Mouse (Mus musculus): ENCODE measurements around the gene Dennd1a. TPM values are rescaled to one million over a fixed set of nuclear protein-coding genes. Genes with fewer than 3 reads are reported as not detected.
A peak's percentile ranks its signal among the peaks of the same experiment; 100 is the strongest.

The Dennd1a gene
- polyA plus RNA-seq, 1 experiment from 2014 or later: 12.2 TPM

- no peak overlapping the region for H3K4me2 ChIP-seq (replicated peaks; ENCODE audit: low read depth, low read length)
- no peak overlapping the region for H3K4me3 ChIP-seq (ENCODE audit: low read depth, low read length)
- H3K9ac ChIP-seq (replicated peaks; ENCODE audit: low read depth, low read length): no peak overlapping the region
- no peaks in the 10 kb centered on the region for H3K27me3 ChIP-seq (ENCODE audit: control insufficient read depth, insufficient read depth, low read length)
- WGBS: 66% methylated on average over 2 of the region's 2 CpGs
- no peaks in the 10 kb centered on the region for H3K36me3 ChIP-seq (ENCODE audit: control insufficient read depth, insufficient read depth, low read length)
- no peaks in the 10 kb centered on the region for H3K4me1 ChIP-seq (ENCODE audit: control insufficient read depth, insufficient read depth, low read length)
- H3K27ac ChIP-seq (ENCODE audit: low read length): no peak overlapping the region
- no peaks in the 10 kb centered on the region for H3K9me3 ChIP-seq (ENCODE audit: control insufficient read depth, low read depth, low read length)
- ATAC-seq (ENCODE audit: insufficient number of reproducible peaks, insufficient read depth, low FRiP score, low read depth): no peak
Measured at GRCm38 (mm10) chr2:37823826-37824225, 463.4 kb downstream of the Dennd1a start.

DNA sequence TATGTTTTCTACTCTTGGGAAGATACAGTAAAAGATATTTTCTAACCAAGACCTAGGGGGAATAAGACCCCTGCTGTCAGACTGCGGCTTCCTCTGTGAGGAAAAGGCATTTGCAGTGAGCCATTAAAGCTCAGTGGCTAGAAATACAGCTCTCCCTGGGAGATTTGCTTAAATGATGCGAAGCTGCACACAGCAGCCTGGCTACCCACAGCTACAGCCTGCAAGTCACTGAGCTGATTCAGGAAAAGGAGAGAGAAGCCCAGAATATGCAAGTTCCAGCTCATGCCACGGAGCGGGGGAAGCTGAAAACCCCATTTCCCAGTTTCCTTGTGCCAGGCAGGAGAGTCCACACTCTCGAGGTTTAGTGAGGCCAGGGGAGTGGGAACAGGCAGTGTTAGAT is 465.1 kb downstream of the Dennd1a start:
- H3K4me3 ChIP-seq (ENCODE audit: low read depth, low read length): no peak overlapping the region
- ATAC-seq (ENCODE audit: insufficient number of reproducible peaks, insufficient read depth, low FRiP score, low read depth): no peak
- no peaks in the 10 kb centered on the region for H3K36me3 ChIP-seq (ENCODE audit: control insufficient read depth, insufficient read depth, low read length)
- WGBS: 78% methylated on average over 5 of the region's 5 CpGs
- H3K4me2 ChIP-seq (replicated peaks; ENCODE audit: low read depth, low read length): no peak overlapping the region
- H3K9me3 ChIP-seq (ENCODE audit: control insufficient read depth, low read depth, low read length): no peaks in the 10 kb centered on the region
- H3K4me1 ChIP-seq (ENCODE audit: control insufficient read depth, insufficient read depth, low read length): no peaks in the 10 kb centered on the region
- H3K9ac ChIP-seq (replicated peaks; ENCODE audit: low read depth, low read length): no peak overlapping the region
- no peaks in the 10 kb centered on the region for H3K27me3 ChIP-seq (ENCODE audit: control insufficient read depth, insufficient read depth, low read length)
- H3K27ac ChIP-seq (ENCODE audit: low read length): no peak overlapping the region

DNA sequence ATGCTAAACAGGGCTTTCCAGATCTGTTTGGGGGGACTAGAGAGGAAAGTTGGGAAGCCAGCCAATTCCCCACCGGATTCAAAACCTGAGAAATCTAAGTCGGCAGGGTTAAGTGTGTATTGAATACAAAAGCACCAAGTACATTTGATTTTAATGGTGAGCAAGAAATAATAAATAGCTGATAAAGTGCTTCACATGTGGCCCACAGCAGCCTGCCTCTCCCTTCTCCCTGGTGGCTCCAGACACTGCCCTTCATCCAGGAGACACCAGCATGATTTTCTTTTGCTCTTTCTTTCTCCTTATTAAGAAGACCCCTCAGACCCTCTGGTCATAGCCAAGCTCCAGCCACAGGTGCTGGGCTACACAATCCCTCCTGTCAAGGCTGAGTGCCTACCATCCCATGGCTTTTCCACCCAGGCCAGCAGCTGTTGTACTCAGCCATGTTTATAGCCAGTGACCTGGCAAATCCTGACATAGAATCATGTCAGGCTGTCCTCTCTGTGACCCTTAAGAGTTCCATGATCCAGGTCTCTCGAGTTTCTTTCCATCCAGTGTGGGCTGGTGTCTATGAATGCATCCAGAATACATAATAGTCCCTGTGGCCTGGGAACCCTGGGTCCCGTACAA is 467.6 kb downstream of the Dennd1a start:
- no peaks in the 10 kb centered on the region for H3K36me3 ChIP-seq (ENCODE audit: control insufficient read depth, insufficient read depth, low read length)
- H3K4me3 ChIP-seq (ENCODE audit: low read depth, low read length): no peak overlapping the region
- ATAC-seq (ENCODE audit: insufficient number of reproducible peaks, insufficient read depth, low FRiP score, low read depth): no peak
- 53% methylated on average over 4 of the region's 4 CpGs for WGBS
- no peak overlapping the region for H3K4me2 ChIP-seq (replicated peaks; ENCODE audit: low read depth, low read length)
- H3K4me1 ChIP-seq (ENCODE audit: control insufficient read depth, insufficient read depth, low read length): no peaks in the 10 kb centered on the region
- no peak overlapping the region for H3K27ac ChIP-seq (ENCODE audit: low read length)
- no peak overlapping the region for H3K9ac ChIP-seq (replicated peaks; ENCODE audit: low read depth, low read length)
- no peaks in the 10 kb centered on the region for H3K9me3 ChIP-seq (ENCODE audit: control insufficient read depth, low read depth, low read length)
- H3K27me3 ChIP-seq (ENCODE audit: control insufficient read depth, insufficient read depth, low read length): no peaks in the 10 kb centered on the region

- no peak overlapping the region for H3K27ac ChIP-seq (ENCODE audit: low read length)
- H3K27me3 ChIP-seq (ENCODE audit: control insufficient read depth, insufficient read depth, low read length): no peaks in the 10 kb centered on the region
- no peak overlapping the region for H3K9ac ChIP-seq (replicated peaks; ENCODE audit: low read depth, low read length)
- H3K36me3 ChIP-seq (ENCODE audit: control insufficient read depth, insufficient read depth, low read length): no peaks in the 10 kb centered on the region
- no peak overlapping the region for H3K4me3 ChIP-seq (ENCODE audit: low read depth, low read length)
- H3K4me1 ChIP-seq (ENCODE audit: control insufficient read depth, insufficient read depth, low read length): no peaks in the 10 kb centered on the region
- H3K4me2 ChIP-seq (replicated peaks; ENCODE audit: low read depth, low read length): no peak overlapping the region
- no peaks in the 10 kb centered on the region for H3K9me3 ChIP-seq (ENCODE audit: control insufficient read depth, low read depth, low read length)
- 18% methylated on average over 5 of the region's 5 CpGs for WGBS
- ATAC-seq (ENCODE audit: insufficient number of reproducible peaks, insufficient read depth, low FRiP score, low read depth): no peak
Measured at GRCm38 (mm10) chr2:37818761-37819525, 468.2 kb downstream of the Dennd1a start.

GRCm38 (mm10) chr2:37815676-37816075 is 471.5 kb downstream of the Dennd1a start:
- WGBS: 14% methylated on average over 3 of the region's 3 CpGs

DNA sequence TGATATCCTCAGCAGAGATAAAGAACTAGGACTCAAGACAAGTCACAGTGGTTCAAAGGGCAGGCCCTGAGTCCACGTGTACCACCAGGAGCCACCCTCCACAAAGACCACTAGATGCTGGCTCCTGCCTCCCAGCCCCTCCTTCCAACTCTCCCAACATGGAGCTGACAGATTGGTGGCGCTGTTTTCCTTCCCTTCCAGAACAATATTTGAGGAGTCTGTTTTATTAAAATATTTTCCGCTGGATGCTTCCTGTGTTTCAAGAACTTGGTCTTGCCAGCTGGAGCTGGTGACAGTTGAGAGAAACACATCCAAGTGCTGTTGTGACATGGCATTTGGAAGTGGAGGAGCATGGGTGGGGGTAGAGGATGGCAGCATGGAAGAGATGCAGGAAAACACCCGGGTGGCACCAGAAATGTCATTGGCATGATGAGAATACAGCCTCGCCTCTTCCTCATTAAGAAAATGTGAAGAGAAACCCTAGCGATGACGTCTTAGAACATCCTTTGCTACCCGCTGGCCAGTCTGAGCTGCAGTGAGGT is 472.3 kb downstream of the Dennd1a start:
- no peak overlapping the region for H3K4me3 ChIP-seq (ENCODE audit: low read depth, low read length)
- no peaks in the 10 kb centered on the region for H3K27me3 ChIP-seq (ENCODE audit: control insufficient read depth, insufficient read depth, low read length)
- no peak overlapping the region for H3K9ac ChIP-seq (replicated peaks; ENCODE audit: low read depth, low read length)
- 0 out of 2 replicates have a peak, but pooled peaks cover 2% of the 10 kb centered on the region for H3K4me1 ChIP-seq (ENCODE audit: control insufficient read depth, insufficient read depth, low read length)
- H3K4me2 ChIP-seq (replicated peaks; ENCODE audit: low read depth, low read length): no peak overlapping the region
- ATAC-seq (ENCODE audit: insufficient number of reproducible peaks, insufficient read depth, low FRiP score, low read depth): no peak
- 82% methylated on average over 8 of the region's 8 CpGs for WGBS
- no peaks in the 10 kb centered on the region for H3K9me3 ChIP-seq (ENCODE audit: control insufficient read depth, low read depth, low read length)
- H3K27ac ChIP-seq (ENCODE audit: low read length): no peak overlapping the region
- H3K36me3 ChIP-seq (ENCODE audit: control insufficient read depth, insufficient read depth, low read length): no peaks in the 10 kb centered on the region; the same call in 1 of the 2 replicates

More at GRCm38 (mm10) chr2:37815676-37816075, 471.5 kb downstream of the Dennd1a start:
- H3K9ac ChIP-seq (replicated peaks; ENCODE audit: low read depth, low read length): no peak overlapping the region
- H3K4me3 ChIP-seq (ENCODE audit: low read depth, low read length): no peak overlapping the region
- H3K4me1 ChIP-seq (ENCODE audit: control insufficient read depth, insufficient read depth, low read length): 0 out of 2 replicates have a peak, but pooled peaks cover 2% of the 10 kb centered on the region
- H3K27me3 ChIP-seq (ENCODE audit: control insufficient read depth, insufficient read depth, low read length): no peaks in the 10 kb centered on the region
- no peak overlapping the region for H3K4me2 ChIP-seq (replicated peaks; ENCODE audit: low read depth, low read length)
- no peaks in the 10 kb centered on the region; the same call in 1 of the 2 replicates for H3K36me3 ChIP-seq (ENCODE audit: control insufficient read depth, insufficient read depth, low read length)
- ATAC-seq (ENCODE audit: insufficient number of reproducible peaks, insufficient read depth, low FRiP score, low read depth): no peak
- no peaks in the 10 kb centered on the region for H3K9me3 ChIP-seq (ENCODE audit: control insufficient read depth, low read depth, low read length)
- H3K27ac ChIP-seq (ENCODE audit: low read length): no peak overlapping the region

DNA sequence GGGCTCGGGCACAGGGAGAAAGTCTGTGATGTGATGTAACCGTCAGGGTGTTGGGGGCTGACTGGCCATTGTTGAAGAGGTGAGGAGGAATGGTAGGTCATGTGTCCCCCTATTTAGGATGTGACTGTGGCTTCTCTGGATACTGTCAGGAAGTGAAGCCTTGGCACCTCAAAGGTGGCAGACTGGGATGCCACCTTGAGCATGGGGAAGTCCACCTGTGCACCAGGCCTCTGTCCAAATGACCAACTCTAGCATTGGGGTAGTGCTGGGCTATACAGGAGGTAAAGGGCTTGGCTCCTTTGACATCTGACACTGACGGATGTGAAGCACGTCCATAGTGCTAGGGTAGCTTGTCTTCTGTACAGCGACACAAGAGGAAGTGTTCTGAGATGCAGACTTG is 474.8 kb downstream of the Dennd1a start:
- 0 out of 2 replicates have a peak, but pooled peaks cover 2% of the 10 kb centered on the region for H3K4me1 ChIP-seq (ENCODE audit: control insufficient read depth, insufficient read depth, low read length)
- H3K9me3 ChIP-seq (ENCODE audit: control insufficient read depth, low read depth, low read length): no peaks in the 10 kb centered on the region
- H3K27ac ChIP-seq (ENCODE audit: low read length): no peak overlapping the region
- no peaks in the 10 kb centered on the region for H3K27me3 ChIP-seq (ENCODE audit: control insufficient read depth, insufficient read depth, low read length)
- H3K9ac ChIP-seq (replicated peaks; ENCODE audit: low read depth, low read length): no peak overlapping the region
- H3K4me3 ChIP-seq (ENCODE audit: low read depth, low read length): no peak overlapping the region
- 0 out of 2 replicates have a peak, but pooled peaks have one; percentile 10 for ATAC-seq (ENCODE audit: insufficient number of reproducible peaks, insufficient read depth, low FRiP score, low read depth)
- 85% methylated on average over 5 of the region's 5 CpGs for WGBS
- no peaks in the 10 kb centered on the region; the same call in 1 of the 2 replicates for H3K36me3 ChIP-seq (ENCODE audit: control insufficient read depth, insufficient read depth, low read length)
- H3K4me2 ChIP-seq (replicated peaks; ENCODE audit: low read depth, low read length): no peak overlapping the region

GRCm38 (mm10) chr2:37811682-37812081 is 475.5 kb downstream of the Dennd1a start:
- Histone ChIP-seq H3K27ac (ENCODE audit: low read length) (no peak overlapping the region), H3K9ac (replicated peaks; ENCODE audit: low read depth, low read length) (no peak overlapping the region), H3K27me3 (ENCODE audit: control insufficient read depth, insufficient read depth, low read length) (no peaks in the 10 kb centered on the region), H3K4me2 (replicated peaks; ENCODE audit: low read depth, low read length) (no peak overlapping the region), H3K4me3 (ENCODE audit: low read depth, low read length) (no peak overlapping the region), H3K36me3 (ENCODE audit: control insufficient read depth, insufficient read depth, low read length) (no peaks in the 10 kb centered on the region; the same call in 1 of the 2 replicates), H3K9me3 (ENCODE audit: control insufficient read depth, low read depth, low read length) (no peaks in the 10 kb centered on the region), H3K4me1 (ENCODE audit: control insufficient read depth, insufficient read depth, low read length) (0 out of 2 replicates have a peak, but pooled peaks cover 2% of the 10 kb centered on the region)
- 72% methylated on average over 2 of the region's 2 CpGs for WGBS
- peak; percentile 50 for ATAC-seq (ENCODE audit: insufficient number of reproducible peaks, insufficient read depth, low FRiP score, low read depth)

Measured in stomach, embryonic 14.5 days (tissue).